Mouse (Mus musculus) limb, embryonic 14.5 days (tissue): ENCODE measurements around the gene Ascl3. TPM values are rescaled to one million over a fixed set of nuclear protein-coding genes. Genes with fewer than 3 reads are reported as not detected.

ENCODE experiments used
- ATAC-seq: fragments of 200-750 bp; cut with Nextera tagmentation; 2 replicates; pipeline ENCODE4 v1.8.0; 2017; ENCODE audit warnings: low read depth, moderate number of reproducible peaks, moderate TSS enrichment; ENCODE audit not compliant: low FRiP score
- DNase-seq: peaks from one replicate; pipeline ENCODE4 v3.0.0-alpha.2; 2015; ENCODE audit warnings: low spot score
- H3K27ac ChIP-seq: fragments of 300-500 bp; sonication (generic); replicated peaks from 2 replicates; pipeline ENCODE4 v1.5.1; 2014; ENCODE audit warnings: low read depth, mild to moderate bottlenecking, low read length, moderate library complexity, mixed read lengths
- H3K27me3 ChIP-seq: fragments of 300-500 bp; sonication (generic); 2 replicates; pipeline ENCODE4 v1.6.1; 2014; ENCODE audit warnings: low read length, mixed read lengths; ENCODE audit not compliant: control insufficient read depth, insufficient read depth
- H3K36me3 ChIP-seq: fragments of 300-500 bp; sonication (generic); 2 replicates; pipeline ENCODE4 v1.6.1; 2014; ENCODE audit warnings: mild to moderate bottlenecking, low read length, moderate library complexity, mixed read lengths; ENCODE audit not compliant: control insufficient read depth, insufficient read depth
- H3K4me1 ChIP-seq: fragments of 300-500 bp; sonication (generic); 2 replicates; pipeline ENCODE4 v1.6.1; 2014; ENCODE audit warnings: antibody characterized with exemption, low read length, mixed read lengths; ENCODE audit not compliant: control insufficient read depth, insufficient read depth
- H3K4me2 ChIP-seq: fragments of 300-500 bp; sonication (generic); replicated peaks from 2 replicates; pipeline ENCODE4 v1.6.1; 2014; ENCODE audit warnings: low read depth, mild to moderate bottlenecking, low read length, moderate library complexity; ENCODE audit not compliant: severe bottlenecking
- H3K4me3 ChIP-seq: fragments of 300-500 bp; sonication (generic); replicated peaks from 2 replicates; pipeline ENCODE4 v1.5.1; 2014; ENCODE audit warnings: low read length
- H3K9ac ChIP-seq: fragments of 300-500 bp; sonication (generic); 2 replicates; pipeline ENCODE4 v1.6.1; 2014; ENCODE audit warnings: mild to moderate bottlenecking, low read depth, low read length, moderate library complexity; ENCODE audit not compliant: severe bottlenecking
- H3K9me3 ChIP-seq: fragments of 300-500 bp; sonication (generic); 2 replicates; pipeline ENCODE4 v1.6.1; 2016; ENCODE audit warnings: low read length; ENCODE audit not compliant: control insufficient read depth
- POLR2A ChIP-seq: fragments of 200-500 bp; IDR thresholded peaks from 2 replicates; pipeline ENCODE4 v1.8.0; 2012; ENCODE audit warnings: inconsistent platforms, mild to moderate bottlenecking, moderate library complexity, borderline replicate concordance; ENCODE audit not compliant: insufficient read depth, insufficient read length; ENCODE audit errors: extremely low read depth
- WGBS: fragments of 180-500 bp; shearing (Covaris S2); extraction: QIAGEN DNeasy Blood & Tissue Kit; methylation state at CpG from one replicate; pipeline ENCODE4 v1.1.7; 2014; 5-methylcytosine and 5-hydroxymethylcytosine counted together
- polyA plus RNA-seq, 2 experiments: library from polyadenylated mRNA; depleted of rRNA in 1 of 2; stranded (reverse) in 1 of 2; unstranded in 1 of 2; fragments of >200 nt; fragmentation: Nextera tagmentation in 1 of 2; extraction: Ambion mirVana in 1 of 2; gene quantifications; 2 replicates each; pipeline versions ENCODE4 v1.2.1 to v1.2.3; 2012 to 2014

Ascl3 gene
- polyA plus RNA-seq, 2 experiments, result not detected

- no peak overlapping the region for H3K4me3 ChIP-seq
- H3K9me3 ChIP-seq, result no peaks in the 10 kb centered on the region
- no peak overlapping the region for H3K27ac ChIP-seq
- WGBS, result 55% methylated on average over 2 of the region's 2 CpGs
- no peaks in the 10 kb centered on the region for H3K27me3 ChIP-seq
- no peaks in the 10 kb centered on the region for H3K36me3 ChIP-seq
- ATAC-seq (no peak), DNase-seq (no peak)
- H3K4me2 ChIP-seq, result no peak overlapping the region
- TF ChIP-seq POLR2A, result no peak
- H3K4me1 ChIP-seq, result no peaks in the 10 kb centered on the region
- no peak overlapping the region for H3K9ac ChIP-seq
These were observed 32.5 kb upstream of the Ascl3 start for GRCm38 (mm10) chr7:109764009-109764408.

GRCm38 (mm10) chr7:109756291-109756690 is 24.8 kb upstream of the Ascl3 start:
- no peak for DNase-seq
- 89% methylated on average over 3 of the region's 3 CpGs for WGBS
- peaks cover 4% of the 10 kb centered on the region; the same call in 1 of the 2 replicates for H3K4me1 ChIP-seq
- H3K9ac ChIP-seq, result no peak overlapping the region
- H3K9me3 ChIP-seq, result no peaks in the 10 kb centered on the region
- no peaks in the 10 kb centered on the region for H3K36me3 ChIP-seq
- H3K27ac ChIP-seq, result no peak overlapping the region
- no peak for TF ChIP-seq POLR2A
- no peak overlapping the region for H3K4me3 ChIP-seq
- H3K4me2 ChIP-seq, result no peak overlapping the region
- no peak for ATAC-seq
- H3K27me3 ChIP-seq, result no peaks in the 10 kb centered on the region

DNA sequence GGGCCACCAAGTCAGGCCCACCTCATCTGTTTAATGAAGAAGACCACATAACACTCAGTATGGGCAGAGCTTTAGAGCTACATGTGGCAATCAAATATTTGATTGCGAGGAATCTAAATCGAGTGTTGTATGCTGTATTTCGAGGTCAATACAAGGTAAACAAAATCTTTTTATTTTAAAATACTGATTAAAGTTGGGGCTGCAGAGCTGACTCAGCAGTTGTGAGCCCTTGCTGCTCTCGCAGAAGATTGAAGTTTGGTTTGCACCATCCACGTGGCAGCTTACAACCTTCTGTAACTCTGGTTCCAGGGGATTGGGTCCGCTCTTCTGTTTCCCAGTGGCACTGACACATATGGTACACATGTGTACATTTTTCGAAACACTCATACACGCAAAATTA is 22.5 kb upstream of the Ascl3 start:
- Histone ChIP-seq H3K27me3 (no peaks in the 10 kb centered on the region), H3K27ac (no peak overlapping the region), H3K9ac (no peak overlapping the region), H3K9me3 (no peaks in the 10 kb centered on the region), H3K4me1 (peaks cover 4% of the 10 kb centered on the region; the same call in 1 of the 2 replicates), H3K4me2 (no peak overlapping the region), H3K4me3 (no peak overlapping the region), H3K36me3 (no peaks in the 10 kb centered on the region)
- no peak for DNase-seq
- 84% methylated on average over 8 of the region's 8 CpGs for WGBS
- ATAC-seq, result no peak
- TF ChIP-seq POLR2A, result no peak

DNA sequence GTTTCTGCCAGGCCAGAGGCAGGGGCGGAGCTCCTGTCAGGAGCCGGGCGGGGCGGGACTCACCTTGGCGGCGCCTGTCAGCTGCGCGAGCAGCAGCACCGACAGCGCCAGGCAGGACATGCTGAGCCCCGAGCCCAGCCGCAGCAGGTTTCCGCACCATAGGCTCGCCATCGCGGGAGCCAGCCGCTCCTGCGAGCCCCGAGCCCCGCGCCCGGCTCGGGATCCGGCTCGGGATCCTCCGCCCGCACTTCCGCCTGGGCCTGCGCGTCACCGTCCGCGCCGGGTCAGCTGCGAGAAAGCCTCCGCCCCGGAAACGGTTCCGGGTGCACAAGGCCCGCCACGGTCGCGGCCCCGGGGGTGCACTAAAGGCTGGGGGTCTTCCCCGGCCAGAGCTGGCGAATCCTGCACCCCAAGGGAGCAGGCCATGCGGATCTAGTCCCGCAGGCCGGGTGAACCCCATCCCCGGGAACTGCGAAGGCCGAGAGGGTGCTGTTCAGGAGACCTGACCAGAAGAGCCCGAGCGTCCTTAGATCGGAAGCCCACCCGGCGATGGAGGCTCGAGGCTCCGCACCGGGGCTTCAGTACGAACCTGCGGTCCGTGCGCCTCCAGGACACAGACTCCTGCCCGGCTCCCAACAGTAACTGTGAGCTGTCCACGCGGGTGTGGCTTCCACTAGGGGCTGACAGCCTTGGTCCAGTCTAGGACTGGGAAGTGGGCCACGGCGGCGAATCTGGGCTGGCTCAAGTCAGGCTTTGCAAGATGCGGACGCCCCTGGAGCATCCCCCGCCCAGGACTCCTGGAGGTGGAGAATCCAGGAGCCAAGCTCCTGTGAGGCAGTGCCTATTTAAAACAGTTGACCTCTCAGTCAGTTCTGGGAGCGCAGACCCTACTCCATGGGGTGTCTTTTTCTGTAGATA is 20.7 kb upstream of the Ascl3 start, which contains the start of gene Tmem9b:
Tmem9b (minus strand) TSS at position 868 of the 918 bp plus-strand sequence.
- ATAC-seq (peak; percentile 89), DNase-seq (peak; percentile 62)
- peak within 1 kb of the TSS; percentile 95 for H3K4me3 ChIP-seq
- H3K9ac ChIP-seq, result peak within 1 kb of the TSS; percentile 86
- H3K36me3 ChIP-seq, result no peaks in the 10 kb centered on the region
- H3K27me3 ChIP-seq, result no peaks in the 10 kb centered on the region
- H3K4me2 ChIP-seq, result peak within 1 kb of the TSS; percentile 86
- under 1% methylated on average over 63 of the region's 74 CpGs for WGBS
- peak; percentile 44; the same call in 1 of the 2 replicates for TF ChIP-seq POLR2A
- peaks cover 4% of the 10 kb centered on the region; the same call in 1 of the 2 replicates for H3K4me1 ChIP-seq
- no peaks in the 10 kb centered on the region for H3K9me3 ChIP-seq
- H3K27ac ChIP-seq, result peak within 1 kb of the TSS; percentile 86

- peak overlapping the region; percentile 95 for H3K4me3 ChIP-seq
- H3K9ac ChIP-seq, result peak overlapping the region; percentile 86
- H3K27ac ChIP-seq, result peak overlapping the region; percentile 86
- peaks cover 4% of the 10 kb centered on the region; the same call in 1 of the 2 replicates for H3K4me1 ChIP-seq
- 5% methylated on average over 13 of the region's 13 CpGs for WGBS
- no peak; the same call in 1 of the 2 replicates for ATAC-seq
- peak overlapping the region; percentile 86 for H3K4me2 ChIP-seq
- H3K36me3 ChIP-seq, result no peaks in the 10 kb centered on the region
- DNase-seq, result no peak
- TF ChIP-seq POLR2A, result no peak
- H3K27me3 ChIP-seq, result no peaks in the 10 kb centered on the region
- no peaks in the 10 kb centered on the region for H3K9me3 ChIP-seq
These were observed 20.0 kb upstream of the Ascl3 start for GRCm38 (mm10) chr7:109751427-109752007.
